Mouse (Mus musculus): ENCODE data around the gene Klf8.
"Not testable (repeated sequence)": the region's sequence is repeated elsewhere in the genome, so short reads cannot be mapped to it uniquely, and the experiment has no call there.

Klf8 gene

GRCm38 (mm10) chrX:153237304-153237919 is at the start of gene Klf8:
Gene Klf8, plus strand, starts transcription at chrX:153237466.
- DNase-seq: no peak

DNA sequence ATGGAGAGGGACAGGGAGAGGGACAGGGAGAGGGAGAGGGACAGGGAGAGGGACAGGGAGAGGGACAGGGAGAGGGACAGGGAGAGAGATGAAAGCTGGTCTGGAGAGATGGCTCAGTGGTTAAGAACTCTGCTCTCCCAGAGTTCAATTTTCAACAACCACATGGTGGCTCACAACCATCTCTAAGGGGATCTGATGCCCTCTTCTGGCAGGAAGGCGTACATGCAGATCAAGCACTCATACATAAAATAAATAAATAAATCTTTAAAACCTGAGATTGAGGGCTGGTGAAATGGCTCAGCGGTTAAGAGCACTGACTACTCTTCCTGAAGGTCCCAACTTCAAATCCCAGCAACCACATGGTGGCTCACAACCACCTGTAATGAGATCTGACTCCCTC is 38.1 kb upstream of the Klf8 start:
- peak; percentile 5 for DNase-seq

GRCm38 (mm10) chrX:153211101-153211500 is 26.2 kb upstream of the Klf8 start:
- DNase-seq: no peak

DNA sequence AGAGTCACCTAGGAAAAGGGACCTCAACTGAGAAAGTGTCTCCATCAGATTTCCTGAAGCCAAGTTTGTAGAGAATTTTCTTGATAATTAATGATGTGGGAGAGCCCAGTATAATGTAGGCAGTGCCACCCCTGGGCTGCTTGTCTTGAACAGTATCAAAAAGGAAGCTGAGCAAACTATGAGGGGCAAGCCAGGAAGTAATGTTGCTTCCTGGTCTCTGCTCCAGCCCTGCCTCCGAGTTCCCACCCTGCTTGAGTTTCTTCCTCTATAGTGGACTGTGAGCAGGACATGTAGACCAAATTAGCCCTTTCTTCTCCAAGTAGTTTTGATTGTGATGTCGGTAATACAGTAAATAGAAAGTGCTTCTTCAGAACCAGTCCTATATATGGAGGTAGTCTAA is 6.0 kb upstream of the Klf8 start:
- DNase-seq: no peak

- no peak for DNase-seq
Measured at GRCm38 (mm10) chrX:153233255-153233654, 4.0 kb upstream of the Klf8 start.

DNA sequence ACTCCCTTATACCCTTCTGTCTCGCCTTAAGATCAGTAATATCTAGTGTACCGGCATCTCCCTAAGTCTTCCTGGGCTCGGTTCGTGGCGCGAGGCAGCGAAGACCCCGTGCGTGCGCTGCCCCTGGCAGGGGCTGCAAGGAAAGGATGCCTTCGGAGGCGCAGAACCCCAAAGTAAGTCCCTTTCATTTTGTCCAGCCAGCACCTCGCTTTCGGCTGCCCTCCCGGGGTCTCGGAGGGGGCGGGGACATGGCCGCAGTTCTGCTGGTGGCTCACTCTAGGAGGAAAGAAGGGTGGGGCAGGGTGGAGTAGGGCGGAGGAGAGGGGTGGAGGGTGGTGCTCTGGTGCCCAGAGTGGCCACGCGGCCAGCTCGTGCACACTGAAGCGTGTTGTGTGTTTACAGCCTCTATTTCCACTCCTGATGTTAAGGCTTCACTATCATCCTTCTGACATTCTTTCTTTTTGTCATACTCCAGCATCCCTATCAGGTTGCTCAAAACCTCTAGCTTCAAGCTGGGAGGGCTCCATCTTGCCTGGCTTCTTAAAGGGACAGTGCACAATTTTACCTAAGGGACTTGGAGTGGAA is 746 bp downstream of the Klf8 start:
- DNase-seq: peak; percentile 8

DNA sequence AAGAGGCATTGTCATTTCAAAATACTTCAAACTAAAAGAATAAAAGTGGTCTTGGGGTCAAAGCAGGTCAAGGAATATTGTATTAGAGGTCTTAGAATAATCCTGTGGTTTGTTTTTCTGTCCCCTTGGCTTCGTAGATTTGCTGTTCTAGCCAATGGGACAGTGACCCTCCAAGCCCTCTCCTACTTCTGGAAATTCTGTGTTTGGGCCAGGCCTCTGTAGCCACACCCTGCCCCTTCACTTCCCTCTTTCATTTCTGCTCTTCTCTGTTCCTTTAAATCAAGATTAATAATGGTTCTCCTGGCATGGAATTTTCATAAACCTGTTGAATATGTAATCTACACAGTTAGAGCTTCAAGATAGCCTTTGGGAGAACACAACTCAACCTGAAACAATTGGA is 17.0 kb downstream of the Klf8 start:
- no peak for DNase-seq

GRCm38 (mm10) chrX:153255504-153255903 is 18.2 kb downstream of the Klf8 start:
- DNase-seq: no peak

DNA sequence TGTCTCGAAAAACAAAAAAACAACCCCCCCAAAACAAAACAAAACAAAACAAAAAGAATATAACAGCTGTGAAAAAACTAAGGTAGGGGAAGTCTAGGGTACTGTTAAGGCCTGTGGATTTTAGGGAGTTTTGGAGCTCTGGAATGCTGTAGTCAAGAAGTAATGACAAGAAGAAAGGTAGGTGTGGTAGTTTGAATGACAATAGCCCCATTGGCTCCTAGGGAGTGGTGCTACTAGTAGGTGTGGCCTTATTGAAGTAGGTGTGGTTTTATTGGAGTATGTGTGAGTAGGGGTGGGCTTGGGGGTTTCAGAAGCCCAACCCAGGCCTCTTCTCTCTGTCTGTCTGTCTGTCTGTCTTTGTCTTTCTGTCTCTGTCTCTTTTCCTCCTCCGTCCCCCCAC is 44.9 kb downstream of the Klf8 start:
- DNase-seq: no peak

- DNase-seq: no peak
Measured at GRCm38 (mm10) chrX:153311356-153311755, 74.1 kb downstream of the Klf8 start.

GRCm38 (mm10) chrX:153323105-153323504 is 85.8 kb downstream of the Klf8 start:
- DNase-seq: no peak

GRCm38 (mm10) chrX:153334140-153334539 is 96.9 kb downstream of the Klf8 start:
- DNase-seq: not testable (repeated sequence)

DNA sequence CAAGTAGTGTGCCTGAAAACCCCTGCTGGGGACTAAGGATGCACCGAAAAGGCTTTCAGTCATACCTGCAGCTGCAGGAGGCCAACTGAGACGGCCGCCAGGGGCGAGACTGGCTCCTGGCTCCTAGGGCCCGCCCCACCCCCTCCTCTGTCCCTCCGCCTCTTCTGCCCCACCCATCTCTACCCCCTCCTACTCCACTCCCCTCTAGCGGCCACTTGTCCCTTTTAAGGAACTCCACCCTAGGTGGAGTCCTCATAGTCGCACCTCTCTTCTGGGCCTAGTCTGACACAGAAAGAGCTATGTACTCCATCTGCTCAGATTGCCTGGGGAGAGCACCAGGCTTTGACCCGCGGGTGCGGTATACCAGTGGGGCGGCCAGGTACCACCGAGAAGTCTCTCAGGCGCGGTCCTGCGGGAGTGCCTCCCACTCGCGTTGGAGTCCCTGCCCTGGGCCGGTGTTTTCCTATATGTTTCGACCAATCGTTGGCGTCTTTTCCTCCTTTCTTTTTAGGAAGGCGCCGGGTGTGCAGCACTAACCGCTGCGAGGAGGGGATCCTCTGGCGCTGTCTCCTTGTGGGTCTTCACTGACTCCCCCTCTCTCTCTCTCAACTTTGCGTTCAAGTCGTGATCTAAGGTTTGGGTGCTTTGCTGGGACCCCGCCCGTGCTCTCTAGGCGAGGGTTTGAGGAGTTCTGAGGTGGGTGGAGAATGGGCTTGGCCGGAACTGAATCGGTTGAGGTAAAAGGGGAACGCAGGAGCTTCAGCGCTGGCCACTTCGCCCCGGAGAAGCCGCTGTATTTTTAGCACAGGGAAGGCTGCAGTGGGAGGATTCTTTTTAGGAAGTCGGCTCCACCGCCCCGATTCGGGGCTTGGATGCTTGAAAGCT is 122.3 kb downstream of the Klf8 start:
- peak; percentile 51 for DNase-seq

DNA sequence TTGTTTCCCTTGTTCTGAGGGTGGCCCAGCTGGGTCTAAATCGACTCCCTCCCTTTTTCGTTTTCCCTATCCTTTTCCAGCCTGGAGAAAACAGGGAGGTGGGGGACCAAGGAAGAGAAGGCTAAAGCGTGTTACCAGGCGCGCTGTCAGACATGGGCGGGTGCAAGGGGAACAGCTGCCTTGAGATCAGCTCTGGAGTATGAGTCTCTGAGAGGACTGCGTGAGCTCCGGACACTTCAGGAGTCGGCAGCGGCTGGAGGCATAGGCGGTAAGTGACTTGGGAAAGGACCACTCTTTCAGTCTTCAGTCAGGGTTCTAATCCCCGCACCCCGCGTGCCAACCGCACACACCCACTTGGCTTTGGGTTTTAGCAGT is 122.9 kb downstream of the Klf8 start:
- DNase-seq: no peak

- no peak for DNase-seq
Measured at GRCm38 (mm10) chrX:153360666-153361269, 123.5 kb downstream of the Klf8 start.

DNA sequence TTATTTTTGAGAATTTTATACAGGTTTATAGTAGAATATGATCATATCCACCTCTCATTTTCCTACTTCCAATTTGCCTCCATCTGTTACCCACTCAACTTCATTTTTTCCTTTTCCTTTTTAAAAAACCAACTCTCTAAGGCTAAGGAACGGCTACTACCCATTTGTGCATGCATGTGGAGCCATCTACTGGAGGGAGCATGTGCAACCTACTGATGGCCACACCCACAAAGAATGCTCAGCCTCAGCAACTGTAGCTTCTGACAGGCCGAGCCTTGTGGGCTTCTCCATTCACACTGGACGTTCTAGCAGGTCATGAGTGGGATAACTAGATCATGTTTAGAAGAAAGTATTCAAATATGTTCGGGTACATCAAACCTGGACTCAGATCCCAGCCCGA is 129.5 kb downstream of the Klf8 start:
- peak; percentile 43 for DNase-seq

DNA sequence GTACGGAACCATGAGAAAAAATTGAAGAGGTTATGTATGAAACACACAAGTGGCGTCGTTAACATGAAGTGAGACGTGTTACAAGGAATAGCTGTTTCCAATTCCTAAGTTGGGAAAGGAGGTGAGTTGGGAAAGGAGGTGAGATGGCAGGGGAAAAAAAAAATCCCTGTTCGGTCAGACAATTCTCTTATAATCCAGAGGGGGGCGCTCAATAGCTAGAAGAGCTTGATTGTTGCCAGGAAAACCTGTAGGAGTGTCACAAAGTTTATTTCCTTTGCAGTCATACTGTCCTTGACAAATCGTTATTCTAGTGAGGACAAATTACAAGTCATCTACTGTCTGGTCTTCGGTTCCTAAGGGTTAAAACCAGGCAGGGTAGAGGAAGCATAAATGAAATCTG is 132.5 kb downstream of the Klf8 start:
- DNase-seq: peak; percentile 7

DNA sequence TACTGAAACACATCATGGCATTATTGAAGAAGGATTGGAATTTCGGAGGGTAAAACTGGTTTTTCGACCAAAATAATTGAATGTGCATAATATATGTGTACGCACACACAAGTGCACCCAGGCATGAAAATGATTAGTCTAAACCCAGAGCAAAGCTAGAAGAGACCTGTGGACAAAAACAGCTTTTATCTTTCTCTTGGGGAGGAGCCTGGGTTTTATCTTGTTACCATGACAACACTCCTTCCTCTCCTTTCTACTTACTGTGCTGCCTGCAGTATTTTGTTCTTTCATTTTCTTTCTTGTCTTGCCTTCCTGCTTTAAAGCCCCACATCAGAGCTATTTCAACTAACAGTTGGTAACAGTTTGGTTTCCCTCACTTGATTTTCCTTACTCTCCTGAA is 137.8 kb downstream of the Klf8 start:
- DNase-seq: peak; percentile 12

- no peak for DNase-seq
Measured at GRCm38 (mm10) chrX:153381753-153382152, 144.5 kb downstream of the Klf8 start.

DNA sequence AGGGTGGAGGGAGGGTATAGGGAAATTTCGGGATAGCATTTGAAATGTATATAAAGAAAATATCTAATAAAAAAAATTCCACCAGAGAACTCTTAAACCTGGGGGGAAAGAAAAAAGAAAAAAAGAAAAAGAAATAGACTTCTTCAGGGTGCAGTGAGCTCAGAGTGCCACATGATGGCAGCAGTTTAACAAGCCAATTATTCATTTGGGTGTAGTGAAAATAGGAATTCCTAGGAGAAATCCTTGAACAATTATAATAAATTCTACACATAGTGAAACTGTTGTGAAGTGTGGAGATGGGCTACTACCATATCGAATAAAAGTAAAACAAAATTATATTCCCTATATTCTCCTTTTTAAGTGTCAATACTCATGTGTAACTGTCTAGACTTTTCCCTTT is 152.0 kb downstream of the Klf8 start:
- no peak for DNase-seq

GRCm38 (mm10) chrX:153417067-153417466 is 179.8 kb downstream of the Klf8 start:
- no peak for DNase-seq

- DNase-seq: no peak
Measured at GRCm38 (mm10) chrX:153433659-153434293, 196.5 kb downstream of the Klf8 start.

DNA sequence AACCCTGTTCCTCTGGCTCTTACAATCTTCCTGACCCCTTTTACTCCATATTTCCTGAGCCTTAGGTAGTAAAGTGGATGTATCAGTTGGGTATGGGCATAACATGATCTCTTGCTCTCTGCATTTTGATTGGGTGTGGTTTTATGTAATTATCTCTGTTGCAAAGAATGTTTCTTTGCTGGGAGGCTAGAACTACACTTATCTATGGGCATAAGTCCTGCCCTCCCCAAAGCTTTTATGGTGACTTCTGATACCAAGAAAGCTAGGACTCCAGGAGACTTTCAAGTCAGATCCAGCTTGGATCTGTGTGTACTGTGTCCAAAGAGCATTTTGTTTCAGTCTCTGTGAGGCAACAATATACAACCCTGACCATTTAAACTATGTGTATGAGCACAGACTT is 202.3 kb downstream of the Klf8 start:
- DNase-seq: no peak

All from thymus, postnatal 14 days (tissue).